Mouse (Mus musculus) olfactory bulb, adult 2 months (tissue): ENCODE data around the gene Eps8l2. TPM values are rescaled to one million over a fixed set of nuclear protein-coding genes. Genes with fewer than 3 reads are reported as not detected.

ENCODE experiments used
- H3K27ac ChIP-seq: fragments of 200-500 bp; 2 replicates; pipeline ENCODE4 v1.5.1; 2012; ENCODE audit warnings: low read depth, low read length; ENCODE audit not compliant: insufficient read depth
- H3K4me1 ChIP-seq: fragments of 200-500 bp; 2 replicates; pipeline ENCODE4 v1.6.1; 2012; ENCODE audit warnings: low read length; ENCODE audit not compliant: control insufficient read depth, insufficient read depth
- H3K4me3 ChIP-seq: fragments of 200-500 bp; 2 replicates; pipeline ENCODE4 v1.5.1; 2012; ENCODE audit warnings: mild to moderate bottlenecking, low read depth, low read length, moderate library complexity; ENCODE audit not compliant: insufficient read depth
- CTCF ChIP-seq: fragments of 200-500 bp; IDR thresholded peaks from 2 replicates; pipeline ENCODE4 v1.5.1; 2012; ENCODE audit warnings: low read depth, mild to moderate bottlenecking, low read length, moderate library complexity; ENCODE audit not compliant: insufficient read depth
- POLR2A ChIP-seq: fragments of 200-500 bp; IDR thresholded peaks from 2 replicates; pipeline ENCODE4 v1.6.1; 2012; ENCODE audit warnings: mild to moderate bottlenecking, low read depth, low read length, moderate library complexity; ENCODE audit not compliant: insufficient read depth
- WGBS: fragments of 180-500 bp; shearing (Covaris S2); methylation state at CpG from one replicate; pipeline ENCODE4 v1.1.7; 2018; 5-methylcytosine and 5-hydroxymethylcytosine counted together
- polyA plus RNA-seq: library from polyadenylated mRNA; stranded (reverse); fragments of >200 nt; gene quantifications from 2 replicates; pipeline ENCODE4 v1.2.4, GENCODE M21; 2012; ENCODE audit warnings: low replicate concordance; ENCODE audit not compliant: missing spikeins, insufficient read depth, insufficient read length

Gene Eps8l2
- polyA plus RNA-seq, 1 experiment = not detected

GRCm38 (mm10) chr7:141355626-141356326 lies 17.1 kb downstream of the Eps8l2 start:
- H3K27ac ChIP-seq = no peak overlapping the region
- WGBS = 48% methylated on average over 12 of the region's 12 CpGs
- no peak overlapping the region for H3K4me3 ChIP-seq
- TF ChIP-seq CTCF = no peak; the same call in 1 of the 2 replicates
- TF ChIP-seq POLR2A = no peak
- H3K4me1 ChIP-seq = peaks cover 15% of the 10 kb centered on the region

- TF ChIP-seq POLR2A (no peak), CTCF (no peak)
- H3K27ac ChIP-seq = no peak overlapping the region
- peaks cover 18% of the 10 kb centered on the region for H3K4me1 ChIP-seq
- 79% methylated on average over 14 of the region's 14 CpGs for WGBS
- no peak overlapping the region for H3K4me3 ChIP-seq
These were observed 18.3 kb downstream of the Eps8l2 start for GRCm38 (mm10) chr7:141356971-141357370.

- H3K4me1 ChIP-seq = 0 out of 2 replicates have a peak, but pooled peaks cover 3% of the 10 kb centered on the region
- H3K27ac ChIP-seq = no peak overlapping the region
- TF ChIP-seq CTCF = no peak
- no peak overlapping the region for H3K4me3 ChIP-seq
- 23% methylated on average over 24 of the region's 24 CpGs for WGBS
These were observed 22.8 kb downstream of the Eps8l2 start for GRCm38 (mm10) chr7:141361510-141361909.

- 0 out of 2 replicates have a peak, but pooled peaks cover 3% of the 10 kb centered on the region for H3K4me1 ChIP-seq
- no peak overlapping the region for H3K27ac ChIP-seq
- no peak overlapping the region for H3K4me3 ChIP-seq
- TF ChIP-seq CTCF (no peak), POLR2A (no peak)
- 64% methylated on average over 4 of the region's 4 CpGs for whole genome bisulfite sequencing
These were observed 24.5 kb downstream of the Eps8l2 start for GRCm38 (mm10) chr7:141363106-141363751.

- no peak for TF ChIP-seq POLR2A
- Histone ChIP-seq H3K4me1 (0 out of 2 replicates have a peak, but pooled peaks cover 3% of the 10 kb centered on the region), H3K4me3 (no peak overlapping the region), H3K27ac (no peak overlapping the region)
- WGBS = 59% methylated on average over 2 of the region's 2 CpGs
These were observed 25.1 kb downstream of the Eps8l2 start for GRCm38 (mm10) chr7:141363752-141364125.

GRCm38 (mm10) chr7:141364349-141365048 lies 25.8 kb downstream of the Eps8l2 start:
- Histone ChIP-seq H3K4me1 (0 out of 2 replicates have a peak, but pooled peaks cover 3% of the 10 kb centered on the region), H3K27ac (no peak overlapping the region), H3K4me3 (no peak overlapping the region)
- WGBS = 78% methylated on average over 5 of the region's 5 CpGs
- no peak for TF ChIP-seq CTCF
- TF ChIP-seq POLR2A = no peak

- H3K4me3 ChIP-seq = no peak overlapping the region
- H3K4me1 ChIP-seq = 0 out of 2 replicates have a peak, but pooled peaks cover 3% of the 10 kb centered on the region
- TF ChIP-seq POLR2A = no peak
- TF ChIP-seq CTCF = no peak
- no peak overlapping the region for H3K27ac ChIP-seq
- 54% methylated on average over 3 of the region's 3 CpGs for WGBS
These were observed 26.4 kb downstream of the Eps8l2 start for GRCm38 (mm10) chr7:141365049-141365445.

GRCm38 (mm10) chr7:141367358-141367757 lies 28.7 kb downstream of the Eps8l2 start:
- 87% methylated on average over 4 of the region's 4 CpGs for WGBS
- H3K4me3 ChIP-seq = no peak overlapping the region
- TF ChIP-seq CTCF (no peak), POLR2A (no peak)
- H3K4me1 ChIP-seq = no peaks in the 10 kb centered on the region
- H3K27ac ChIP-seq = no peak overlapping the region

GRCm38 (mm10) chr7:141369918-141370317 lies 31.2 kb downstream of the Eps8l2 start:
- TF ChIP-seq CTCF (no peak), POLR2A (no peak)
- H3K27ac ChIP-seq = no peak overlapping the region
- peaks cover 2% of the 10 kb centered on the region; the same call in 1 of the 2 replicates for H3K4me1 ChIP-seq
- whole genome bisulfite sequencing = 75% methylated on average over 5 of the region's 5 CpGs
- no peak overlapping the region for H3K4me3 ChIP-seq
